Mouse (Mus musculus) liver, postnatal 0 days (tissue): Measurements from ENCODE around the gene Fn1.

Experiments used
- CTCF ChIP-seq: sonication (generic); IDR thresholded peaks from 2 replicates; pipeline ENCODE4 v1.5.1; 2016; ENCODE audit warnings: antibody characterized with exemption, low read depth
- EP300 ChIP-seq: IDR thresholded peaks from 2 replicates; pipeline ENCODE4 v1.6.1; 2016; ENCODE audit warnings: antibody characterized with exemption, low read depth, mild to moderate bottlenecking

DNA sequence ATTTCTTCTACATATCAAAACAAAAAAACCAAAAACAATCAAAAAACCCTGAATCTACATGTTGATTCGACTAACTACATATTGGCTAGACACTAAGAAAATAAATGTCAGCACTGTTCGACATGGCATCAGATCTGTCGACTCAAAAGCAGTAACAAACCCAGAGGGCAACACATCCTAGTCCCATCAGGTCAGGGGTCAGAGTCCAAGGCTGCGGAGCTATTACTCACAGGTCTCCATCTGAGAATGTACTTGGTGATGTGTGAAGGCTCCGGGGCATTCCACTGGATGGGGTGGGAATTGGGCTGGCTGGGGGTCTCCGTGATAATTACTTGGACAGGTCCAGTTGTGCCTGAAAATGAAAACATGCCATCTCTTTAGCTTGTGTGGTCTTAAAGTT, 21.2 kb downstream of the Fn1 start:
- TF ChIP-seq EP300, result no peak
- no peak for TF ChIP-seq CTCF
